Mouse (Mus musculus) liver, adult 2 months (tissue): ENCODE data around the gene Pcsk2. TPM values are rescaled to one million over a fixed set of nuclear protein-coding genes. Genes with fewer than 3 reads are reported as not detected.

Experiments used
- DNase-seq: peaks from one replicate; pipeline ENCODE4 v3.0.0-alpha.2; 2011; ENCODE audit warnings: low read depth, low spot score; ENCODE audit errors: extremely low read depth
- H3K27ac ChIP-seq: fragments of 200-500 bp; replicated peaks from 2 replicates; pipeline ENCODE4 v1.5.1; 2012; ENCODE audit warnings: low read depth, mild to moderate bottlenecking, control low read depth, inconsistent platforms, low read length; ENCODE audit not compliant: insufficient read depth
- H3K27me3 ChIP-seq: fragments of 200-500 bp; 2 replicates; pipeline ENCODE4 v1.6.1; 2012; ENCODE audit warnings: mild to moderate bottlenecking, moderate library complexity, low read length, inconsistent platforms; ENCODE audit not compliant: control insufficient read depth, insufficient read depth
- H3K36me3 ChIP-seq: fragments of 200-500 bp; 2 replicates; pipeline ENCODE4 v1.6.1; 2012; ENCODE audit warnings: low read length, inconsistent platforms; ENCODE audit not compliant: control insufficient read depth, insufficient read depth
- H3K4me1 ChIP-seq: fragments of 200-500 bp; 2 replicates; pipeline ENCODE4 v1.6.1; 2011; ENCODE audit warnings: low read length; ENCODE audit not compliant: control insufficient read depth, insufficient read depth
- H3K4me3 ChIP-seq: fragments of 200-500 bp; 2 replicates; pipeline ENCODE4 v1.5.1; 2011; ENCODE audit warnings: low read depth, mild to moderate bottlenecking, control low read depth, low read length, moderate library complexity; ENCODE audit not compliant: insufficient read depth
- H3K79me2 ChIP-seq: fragments of 200-500 bp; 2 replicates; pipeline ENCODE4 v1.6.1; 2012; ENCODE audit warnings: inconsistent platforms, mild to moderate bottlenecking, low read length, moderate library complexity; ENCODE audit not compliant: control insufficient read depth, insufficient read depth
- H3K9ac ChIP-seq: fragments of 200-500 bp; 2 replicates; pipeline ENCODE4 v1.6.1; 2012; ENCODE audit warnings: low read depth, mild to moderate bottlenecking, control low read depth, inconsistent platforms, low read length
- CTCF ChIP-seq: fragments of 200-500 bp; IDR thresholded peaks from 2 replicates; pipeline ENCODE4 v1.5.1; 2011; ENCODE audit warnings: low read depth, low read length, control low read depth
- POLR2A ChIP-seq: fragments of 200-500 bp; IDR thresholded peaks from 2 replicates; pipeline ENCODE4 v1.6.1; 2011; ENCODE audit warnings: low read length, control low read depth; ENCODE audit not compliant: insufficient read depth; ENCODE audit errors: extremely low read depth
- WGBS: fragments of 180-500 bp; shearing (Covaris S2); methylation state at CpG from one replicate; pipeline ENCODE4 v1.1.7; 2018; 5-methylcytosine and 5-hydroxymethylcytosine counted together
- polyA plus RNA-seq: library from polyadenylated mRNA; depleted of rRNA; stranded (reverse); fragments of >200 nt; gene quantifications from 2 replicates; pipeline ENCODE4 v1.2.3, GENCODE M21; 2012
- total RNA-seq: library from RNA; depleted of rRNA; stranded (reverse); fragments of >200 nt; gene quantifications from 2 replicates; pipeline ENCODE4 v1.2.3, GENCODE M21; 2014

Pcsk2 gene
- total and polyA plus RNA-seq, 2 experiments, result not detected

GRCm38 (mm10) chr2:143834082-143834481, 288.1 kb downstream of the Pcsk2 start:
- TF ChIP-seq POLR2A, result no peak
- H3K4me1 ChIP-seq, result no peaks in the 10 kb centered on the region
- H3K4me3 ChIP-seq, result no peak overlapping the region
- H3K9ac ChIP-seq, result no peak overlapping the region
- no peak for DNase-seq
- no peaks in the 10 kb centered on the region for H3K79me2 ChIP-seq
- no peaks in the 10 kb centered on the region for H3K36me3 ChIP-seq
- no peaks in the 10 kb centered on the region for H3K27me3 ChIP-seq
- H3K27ac ChIP-seq, result no peak overlapping the region
- 57% methylated on average over 6 of the region's 6 CpGs for WGBS

DNA sequence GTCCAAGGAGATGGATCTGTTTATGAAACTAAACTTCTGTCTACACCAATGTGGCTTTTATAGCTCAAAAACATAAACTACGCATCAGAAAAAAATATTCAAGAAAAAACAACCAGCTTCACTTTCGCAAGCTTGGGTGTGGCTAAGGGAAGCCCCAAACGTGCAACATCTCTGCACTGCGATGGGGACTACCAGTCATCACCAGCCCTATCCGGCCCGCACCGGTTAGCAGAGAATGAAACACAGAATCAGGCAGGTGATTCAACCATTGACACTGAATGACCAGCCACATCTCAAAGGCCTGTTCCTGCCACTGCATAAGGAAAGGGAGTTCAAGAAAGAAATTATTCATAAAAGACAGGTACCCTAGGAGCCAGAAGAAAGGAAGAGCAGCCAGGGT, 289.9 kb downstream of the Pcsk2 start:
- H3K4me3 ChIP-seq, result no peak overlapping the region
- no peaks in the 10 kb centered on the region for H3K4me1 ChIP-seq
- no peak for TF ChIP-seq POLR2A
- no peak for TF ChIP-seq CTCF
- H3K36me3 ChIP-seq, result no peaks in the 10 kb centered on the region
- H3K27me3 ChIP-seq, result no peaks in the 10 kb centered on the region
- no peaks in the 10 kb centered on the region for H3K79me2 ChIP-seq
- WGBS, result 78% methylated on average over 7 of the region's 7 CpGs
- H3K9ac ChIP-seq, result no peak overlapping the region
- DNase-seq, result no peak
- no peak overlapping the region for H3K27ac ChIP-seq

DNA sequence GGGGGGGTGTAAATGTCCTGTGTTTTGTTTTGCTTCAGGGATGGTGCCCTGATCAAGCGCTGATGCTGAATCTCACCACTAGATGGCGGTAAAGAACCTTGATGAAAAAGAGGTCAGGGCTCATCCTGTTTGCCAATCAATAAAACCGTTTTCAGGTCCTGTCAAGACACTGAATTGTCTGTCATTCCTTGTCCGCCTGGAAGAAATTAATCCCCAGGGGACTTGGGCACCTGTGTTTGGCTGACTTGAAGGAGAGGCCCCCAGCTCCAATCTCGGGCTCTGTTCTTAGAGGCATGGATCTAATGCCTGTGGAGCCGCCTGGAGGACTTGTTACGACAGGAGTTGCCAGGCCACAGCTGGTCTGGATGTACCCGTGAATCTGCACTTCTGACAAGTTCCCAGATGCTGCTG, 291.3 kb downstream of the Pcsk2 start:
- H3K4me3 ChIP-seq, result no peak overlapping the region
- H3K9ac ChIP-seq, result no peak overlapping the region
- no peaks in the 10 kb centered on the region for H3K27me3 ChIP-seq
- TF ChIP-seq CTCF (peak; percentile 68), POLR2A (no peak)
- H3K27ac ChIP-seq, result no peak overlapping the region
- 6% methylated on average over 8 of the region's 8 CpGs for WGBS
- H3K36me3 ChIP-seq, result no peaks in the 10 kb centered on the region
- no peaks in the 10 kb centered on the region for H3K4me1 ChIP-seq
- H3K79me2 ChIP-seq, result no peaks in the 10 kb centered on the region
- DNase-seq, result peak; percentile 73

DNA sequence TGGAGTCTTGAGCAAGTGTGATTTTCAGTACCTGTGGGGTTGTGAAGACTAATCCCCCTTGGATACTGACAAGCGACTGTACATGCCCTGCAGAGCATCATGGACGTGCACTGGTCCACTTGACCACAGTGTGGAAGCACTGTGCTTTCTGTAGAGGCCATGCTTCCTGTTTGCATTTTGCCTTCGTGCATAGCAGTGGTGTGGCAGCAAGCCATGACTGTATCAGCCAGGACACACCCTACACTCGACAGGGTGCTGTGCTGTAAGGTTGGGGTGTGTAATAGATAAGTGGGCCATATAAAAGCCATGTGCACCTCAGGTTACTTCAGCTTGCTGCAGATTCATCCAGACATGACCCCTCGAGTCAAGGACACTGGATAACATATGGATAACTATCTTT, 292.7 kb downstream of the Pcsk2 start:
- no peaks in the 10 kb centered on the region for H3K4me1 ChIP-seq
- 48% methylated on average over 5 of the region's 5 CpGs for WGBS
- H3K27ac ChIP-seq, result no peak overlapping the region
- no peak overlapping the region for H3K9ac ChIP-seq
- no peak for DNase-seq
- H3K36me3 ChIP-seq, result no peaks in the 10 kb centered on the region
- H3K27me3 ChIP-seq, result no peaks in the 10 kb centered on the region
- TF ChIP-seq POLR2A (no peak), CTCF (peak; percentile 28; the same call in 1 of the 2 replicates)
- no peaks in the 10 kb centered on the region for H3K79me2 ChIP-seq
- H3K4me3 ChIP-seq, result no peak overlapping the region

DNA sequence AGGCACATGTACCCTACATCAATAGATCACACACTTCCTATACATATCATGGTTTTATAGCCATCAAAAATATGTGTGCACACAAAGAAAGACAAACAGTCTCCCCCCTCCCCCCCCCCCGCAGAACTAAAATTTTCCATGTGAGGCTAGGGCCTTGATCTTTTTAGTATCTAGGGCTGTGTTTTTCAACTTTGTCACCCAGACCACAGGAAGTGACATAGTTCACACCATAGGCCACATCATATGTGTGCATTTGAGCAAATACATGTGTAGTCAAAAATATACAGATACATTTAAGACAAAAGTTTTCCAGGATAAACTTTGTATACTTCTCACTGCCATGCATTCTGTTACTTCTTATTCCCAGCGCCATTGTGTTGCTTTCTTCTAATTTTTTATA, 293.5 kb downstream of the Pcsk2 start:
- no peak for DNase-seq
- no peak overlapping the region for H3K9ac ChIP-seq
- TF ChIP-seq POLR2A (no peak), CTCF (no peak)
- no peak overlapping the region for H3K4me3 ChIP-seq
- no peaks in the 10 kb centered on the region for H3K36me3 ChIP-seq
- H3K79me2 ChIP-seq, result no peaks in the 10 kb centered on the region
- H3K4me1 ChIP-seq, result no peaks in the 10 kb centered on the region
- no peak overlapping the region for H3K27ac ChIP-seq
- no peaks in the 10 kb centered on the region for H3K27me3 ChIP-seq
- WGBS, result 94% methylated on average over 2 of the region's 2 CpGs

DNA sequence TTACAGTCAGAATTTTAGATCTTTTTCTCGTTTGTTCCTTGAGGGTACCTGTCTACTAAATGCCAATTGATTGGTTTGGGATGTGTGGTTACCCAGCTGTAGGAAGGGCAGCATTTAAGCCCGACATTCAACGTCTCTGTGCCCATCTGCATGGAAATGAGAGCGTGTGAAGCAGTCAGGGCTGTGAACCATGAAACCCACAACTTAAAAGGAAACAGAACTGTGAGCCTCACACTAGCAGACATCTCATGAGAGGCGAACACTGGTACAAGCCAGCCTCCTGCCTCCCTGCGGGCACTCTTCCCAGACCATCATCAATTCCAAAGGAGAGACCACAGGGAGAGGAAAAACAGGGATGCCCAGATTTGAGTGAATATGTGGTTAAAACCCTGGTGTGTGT, 294.9 kb downstream of the Pcsk2 start:
- no peak for TF ChIP-seq POLR2A
- no peak for TF ChIP-seq CTCF

More for the DNA sequence above, 294.9 kb downstream of the Pcsk2 start:
- 87% methylated on average over 6 of the region's 6 CpGs for WGBS
- no peaks in the 10 kb centered on the region for H3K79me2 ChIP-seq
- no peak for DNase-seq
- H3K4me3 ChIP-seq, result no peak overlapping the region
- no peaks in the 10 kb centered on the region for H3K27me3 ChIP-seq
- H3K27ac ChIP-seq, result no peak overlapping the region
- no peak overlapping the region for H3K9ac ChIP-seq
- H3K36me3 ChIP-seq, result no peaks in the 10 kb centered on the region
- H3K4me1 ChIP-seq, result no peaks in the 10 kb centered on the region
